18 mouse cellular contexts compared by ENCODE assay signal in the genomic region with DNA sequence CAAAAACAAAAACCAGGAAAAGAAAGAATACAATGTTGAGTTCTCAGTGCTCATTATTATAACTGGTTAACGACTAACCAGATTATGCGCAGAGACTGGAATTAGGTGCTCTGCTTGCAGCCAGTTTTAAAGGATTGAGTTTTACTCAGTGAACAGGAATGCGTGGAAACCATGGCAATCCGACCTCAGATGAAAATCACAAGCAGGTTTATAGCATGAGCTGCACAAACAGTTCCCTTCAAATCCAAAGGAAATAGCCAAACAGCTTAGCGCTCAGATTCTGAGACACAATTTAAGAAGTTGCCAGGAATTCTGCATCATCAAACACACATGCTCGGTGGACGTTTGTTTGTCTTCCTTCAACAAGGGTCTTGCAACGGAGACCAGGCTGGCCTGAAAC.
DNase-seq lines count a peak whose midpoint lies in the region; ATAC-seq lines count a peak whose summit lies in the region.
"Had no signal": no experiment of that assay in that cellular context is flagged by ENCODE, and none has a peak within 500 bp of the region (broad histone marks: within the 10 kb centered on the region; RNA-seq: fewer than 3 reads in every experiment).

No protein-coding gene starts in this region.

- peaks cover 8% of the 10 kb centered on the region for H3K27me3 ChIP-seq in hindbrain, embryonic 15.5 days
- peaks cover 2% of the 10 kb centered on the region; the same call in 1 of the 2 replicates for H3K27me3 ChIP-seq in hindbrain, embryonic 16.5 days (replicated peaks; ENCODE audit: control insufficient read depth, insufficient read depth, low read length)
- H3K27me3 ChIP-seq: heart, embryonic 12.5 days; intestine, embryonic 15.5 days had no signal

- H3K4me2 ChIP-seq in hindbrain, embryonic 15.5 days, result no peak overlapping the region
- H3K4me2 ChIP-seq in hindbrain, embryonic 16.5 days (ENCODE audit: low read length), result no peak overlapping the region
- H3K4me2 ChIP-seq: embryonic facial prominence, embryonic 15.5 days; forebrain, embryonic 15.5 days; heart, embryonic 12.5 days; intestine, embryonic 15.5 days had no signal

- H3K4me1 ChIP-seq in hindbrain, embryonic 15.5 days (replicated peaks), result peaks cover 7% of the 10 kb centered on the region
- H3K4me1 ChIP-seq in hindbrain, embryonic 16.5 days (ENCODE audit: control insufficient read depth, insufficient read depth, low read depth, low read length), result peaks cover 3% of the 10 kb centered on the region; the same call in 1 of the 2 replicates
- H3K4me1 ChIP-seq: embryonic facial prominence, embryonic 15.5 days; heart, embryonic 12.5 days; intestine, embryonic 15.5 days had no signal

- H3K27ac ChIP-seq in hindbrain, embryonic 15.5 days (replicated peaks), result 0 out of 2 replicates have a peak overlapping the region, but pooled peaks have one; percentile 40
- H3K27ac ChIP-seq in hindbrain, embryonic 16.5 days (ENCODE audit: low read depth, low read length), result no peak overlapping the region
- H3K27ac ChIP-seq: embryonic facial prominence, embryonic 15.5 days; forebrain, embryonic 15.5 days; heart, adult 2 months; hindbrain, embryonic 10.5 days; intestine, embryonic 15.5 days had no signal

- no peaks in the 10 kb centered on the region for H3K9me3 ChIP-seq in hindbrain, embryonic 15.5 days
- H3K9me3 ChIP-seq in hindbrain, embryonic 16.5 days (ENCODE audit: control insufficient read depth, low read length), result no peaks in the 10 kb centered on the region
- H3K9me3 ChIP-seq: embryonic facial prominence, embryonic 15.5 days; forebrain, embryonic 15.5 days; heart, embryonic 12.5 days; hindbrain, embryonic 10.5 days; intestine, embryonic 15.5 days had no signal

- H3K36me3 ChIP-seq in hindbrain, embryonic 15.5 days, result no peaks in the 10 kb centered on the region
- no peaks in the 10 kb centered on the region for H3K36me3 ChIP-seq in hindbrain, embryonic 16.5 days (ENCODE audit: control insufficient read depth, insufficient read depth, low read length)
- H3K36me3 ChIP-seq: embryonic facial prominence, embryonic 15.5 days; forebrain, embryonic 15.5 days; heart, embryonic 12.5 days; hindbrain, embryonic 10.5 days; intestine, embryonic 15.5 days had no signal

- no peak overlapping the region for H3K4me3 ChIP-seq in hindbrain, embryonic 15.5 days
- no peak overlapping the region for H3K4me3 ChIP-seq in hindbrain, embryonic 16.5 days (ENCODE audit: low read length)
- H3K4me3 ChIP-seq: embryonic facial prominence, embryonic 15.5 days; erythroblast, embryonic 14.5 days; forebrain, embryonic 15.5 days; heart, adult 2 months; heart, embryonic 12.5 days; hindbrain, embryonic 10.5 days; intestine, embryonic 15.5 days had no signal

- ATAC-seq in hindbrain, embryonic 15.5 days (ENCODE audit: low FRiP score, low read depth), result no peak
- no peak for ATAC-seq in hindbrain, embryonic 16.5 days
- ATAC-seq in megakaryocyte, adult 5-6 weeks (ENCODE audit: poor library complexity, severe bottlenecking), result no peak
- ATAC-seq: forebrain, embryonic 15.5 days; intestine, embryonic 15.5 days had no signal

- WGBS in hindbrain, embryonic 15.5 days, result 90% methylated on average over 8 of the region's 8 CpGs
- 75% methylated on average over 8 of the region's 8 CpGs for WGBS in hindbrain, embryonic 16.5 days

- H3K9ac ChIP-seq in hindbrain, embryonic 15.5 days, result no peak overlapping the region
- H3K9ac ChIP-seq in hindbrain, embryonic 16.5 days (ENCODE audit: low read depth, low read length), result no peak overlapping the region
- H3K9ac ChIP-seq: embryonic facial prominence, embryonic 15.5 days; forebrain, embryonic 15.5 days; heart, embryonic 12.5 days; intestine, embryonic 15.5 days had no signal

- DNase-seq in 3T3-L1 (ENCODE audit: low read depth, low spot score), result peak; percentile 50
- DNase-seq in NIH3T3 (ENCODE audit: low read depth), result peak; percentile 55
- no peak for DNase-seq in layer of hippocampus, adult 11-12 months (ENCODE audit: low spot score)
- DNase-seq: adrenal gland, adult 8-10 months; adrenal gland, postnatal 36 days; cerebellum, adult 8-10 months; gastrocnemius, postnatal 10 days; heart, adult 2 months; kidney, adult 8-10 months had no signal
